Mouse (Mus musculus) colon, adult 2 months (tissue): ENCODE results near the gene Bex6. TPM values are rescaled to one million over a fixed set of nuclear protein-coding genes. Genes with fewer than 3 reads are reported as not detected.

Source experiments
- polyA plus RNA-seq: library from polyadenylated mRNA; depleted of rRNA; stranded (reverse); fragments of >200 nt; gene quantifications from 2 replicates; pipeline ENCODE4 v1.2.3, GENCODE M21; 2012; rRNA removed

Bex6 gene
- not detected in 2 replicates for polyA plus RNA-seq

DNA sequence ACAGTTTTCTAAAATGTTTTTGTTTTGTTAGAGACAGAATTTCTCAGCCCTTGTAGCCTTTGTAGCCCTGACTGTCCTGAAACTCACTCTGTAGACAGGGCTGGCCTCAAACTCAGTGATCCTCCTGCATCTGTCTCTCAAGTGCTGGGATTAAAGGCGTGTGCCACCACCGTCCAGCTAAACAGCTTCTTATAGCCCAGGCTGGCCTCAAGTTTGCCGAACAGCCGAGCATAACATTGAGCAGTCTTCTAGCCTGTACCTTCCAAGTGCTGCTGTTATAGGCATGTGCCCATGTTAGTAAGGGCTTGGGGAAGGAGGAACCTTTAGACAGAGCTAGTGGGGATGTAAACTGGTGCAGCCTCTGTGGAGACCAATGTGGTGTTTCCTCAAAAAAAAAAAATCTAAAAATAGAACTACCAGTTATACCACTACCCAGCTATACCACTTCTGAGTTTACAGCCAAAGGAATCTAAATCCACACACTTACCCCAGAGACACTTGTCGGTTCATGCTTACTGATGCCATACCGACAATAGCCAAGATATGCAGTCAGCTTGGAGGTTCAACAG is at the start of gene Bex6:
Bex6 (plus strand) TSS at position 491 of the 569 bp plus-strand sequence.

DNA sequence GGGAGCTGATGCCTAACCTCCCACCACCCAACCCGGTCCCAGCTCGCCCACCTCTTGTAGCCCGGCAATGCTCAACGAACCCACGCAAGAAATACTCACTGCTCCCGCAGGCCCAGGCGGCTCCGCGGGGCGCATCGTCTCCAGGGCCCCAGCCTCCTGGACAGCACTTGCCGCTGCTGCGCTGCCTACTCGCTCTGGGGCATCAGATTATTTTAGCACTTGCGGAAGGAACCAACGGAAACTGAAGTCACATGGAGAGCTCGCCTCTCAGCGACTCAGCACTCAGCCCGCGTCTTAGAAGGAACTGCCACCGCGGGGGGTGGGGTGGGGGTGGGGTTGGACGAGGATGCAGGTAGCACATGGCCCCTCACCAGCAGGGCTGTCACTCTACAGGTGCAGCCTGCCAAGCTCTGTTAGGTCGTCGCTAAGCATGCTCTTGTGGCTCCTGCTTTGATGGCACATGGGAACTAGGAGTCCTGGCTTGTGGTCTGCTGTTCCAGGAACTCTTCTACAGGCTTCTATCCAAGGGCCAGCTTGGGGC is 14.3 kb upstream of the Bex6 start, which contains the start of gene Nrros:
Nrros (minus strand) TSS at position 314 of the 541 bp plus-strand sequence.

Other genes starting within 250 kb of the Bex6 start
- 3.1 and 4.2 TPM in 2 replicates for gene Pigz, start 246.0 kb upstream of the Bex6 start, polyA plus RNA-seq
- gene 0610012G03Rik, start 231.3 kb upstream of the Bex6 start, polyA plus RNA-seq: 134 and 165 TPM in 2 replicates
- 2.5 and 3.4 TPM in 2 replicates for gene Ncbp2, start 231.3 kb upstream of the Bex6 start, polyA plus RNA-seq
- 2.5 and 2.6 TPM in 2 replicates for gene Senp5, start 176.5 kb upstream of the Bex6 start, polyA plus RNA-seq
- gene Pak2, start 100.5 kb upstream of the Bex6 start, polyA plus RNA-seq: 11.4 and 13.4 TPM in 2 replicates
- gene Pigx, start 80.1 kb upstream of the Bex6 start, polyA plus RNA-seq: 43.4 and 53.6 TPM in 2 replicates
- 19.4 and 23.4 TPM in 2 replicates for gene Cep19, start 80.0 kb upstream of the Bex6 start, polyA plus RNA-seq
- gene Nrros, start 14.2 kb upstream of the Bex6 start, polyA plus RNA-seq: 9.7 and 10.0 TPM in 2 replicates
- gene Fbxo45, start 67.3 kb downstream of the Bex6 start, polyA plus RNA-seq: 4.0 and 4.5 TPM in 2 replicates
- gene Wdr53, start 67.4 kb downstream of the Bex6 start, polyA plus RNA-seq: 3.0 and 3.3 TPM in 2 replicates
- not detected in 2 replicates for gene Smco1, start 91.6 kb downstream of the Bex6 start, polyA plus RNA-seq
- gene Rnf168, start 97.6 kb downstream of the Bex6 start, polyA plus RNA-seq: 8.0 and 10.4 TPM in 2 replicates
- gene Ubxn7, start 152.4 kb downstream of the Bex6 start, polyA plus RNA-seq: 5.5 and 7.8 TPM in 2 replicates
- 0.12 and 0.37 TPM in 2 replicates for gene Tm4sf19, start 220.7 kb downstream of the Bex6 start, polyA plus RNA-seq
- 1.0 and 1.5 TPM in 2 replicates for gene Tctex1d2, start 239.9 kb downstream of the Bex6 start, polyA plus RNA-seq